Mouse (Mus musculus): ENCODE results near the gene Ftl1. TPM values are rescaled to one million over a fixed set of nuclear protein-coding genes. Genes with fewer than 3 reads are reported as not detected.
A peak's percentile ranks its signal among the peaks of the same experiment; 100 is the strongest.
"Not testable (repeated sequence)": the region's sequence is repeated elsewhere in the genome, so short reads cannot be mapped to it uniquely, and the experiment has no call there.

Ftl1 gene
- total RNA-seq (2015; ENCODE audit: low replicate concordance) = 2,156 and 2,353 TPM in 2 replicates
- total RNA-seq (2017; ENCODE audit: low replicate concordance) = 950 and 960 TPM in 2 replicates

GRCm38 (mm10) chr7:45459564-45460140 is at the start of gene Ftl1:
Ftl1 (minus strand) TSS chr7:45459884.
- peak; percentile 88 for ATAC-seq (replicated peaks; ENCODE audit: low FRiP score, poor library complexity, severe bottlenecking)

GRCm38 (mm10) chr7:45509181-45509882 is 49.6 kb upstream of the Ftl1 start:
- peak; percentile 60 for ATAC-seq (replicated peaks; ENCODE audit: low FRiP score, poor library complexity, severe bottlenecking)

- peak; percentile 82 for ATAC-seq (replicated peaks; ENCODE audit: low FRiP score, poor library complexity, severe bottlenecking)
Observed at GRCm38 (mm10) chr7:45508561-45508960, 48.9 kb upstream of the Ftl1 start.

- ATAC-seq (replicated peaks; ENCODE audit: low FRiP score, poor library complexity, severe bottlenecking) = no peak
Observed at GRCm38 (mm10) chr7:45507583-45507982, 47.9 kb upstream of the Ftl1 start.

- no peak for ATAC-seq (replicated peaks; ENCODE audit: low FRiP score, poor library complexity, severe bottlenecking)
Observed at GRCm38 (mm10) chr7:45498427-45498826, 38.7 kb upstream of the Ftl1 start.

GRCm38 (mm10) chr7:45494548-45494947 is 34.9 kb upstream of the Ftl1 start:
- no peak for ATAC-seq (replicated peaks; ENCODE audit: low FRiP score, poor library complexity, severe bottlenecking)

- no peak for ATAC-seq (replicated peaks; ENCODE audit: low FRiP score, poor library complexity, severe bottlenecking)
Observed at GRCm38 (mm10) chr7:45492951-45493350, 33.3 kb upstream of the Ftl1 start.

- ATAC-seq (replicated peaks; ENCODE audit: low FRiP score, poor library complexity, severe bottlenecking) = no peak
Observed at GRCm38 (mm10) chr7:45492225-45492844, 32.7 kb upstream of the Ftl1 start.

- no peak for ATAC-seq (replicated peaks; ENCODE audit: low FRiP score, poor library complexity, severe bottlenecking)
Observed at GRCm38 (mm10) chr7:45491264-45491663, 31.6 kb upstream of the Ftl1 start.

GRCm38 (mm10) chr7:45490822-45491221 is 31.1 kb upstream of the Ftl1 start:
- no peak for ATAC-seq (replicated peaks; ENCODE audit: low FRiP score, poor library complexity, severe bottlenecking)

GRCm38 (mm10) chr7:45489578-45489977 is 29.9 kb upstream of the Ftl1 start:
- no peak for ATAC-seq (replicated peaks; ENCODE audit: low FRiP score, poor library complexity, severe bottlenecking)

GRCm38 (mm10) chr7:45488293-45489204 is 28.9 kb upstream of the Ftl1 start, which contains the start of gene Dhdh:
Dhdh (minus strand) TSS chr7:45488805.
- ATAC-seq (replicated peaks; ENCODE audit: low FRiP score, poor library complexity, severe bottlenecking) = peak; percentile 72

GRCm38 (mm10) chr7:45487861-45488292 is 28.2 kb upstream of the Ftl1 start:
- ATAC-seq (replicated peaks; ENCODE audit: low FRiP score, poor library complexity, severe bottlenecking) = no peak

GRCm38 (mm10) chr7:45486761-45487415 is 27.2 kb upstream of the Ftl1 start, which contains the start of gene Gm45808:
Gm45808 (minus strand) TSS chr7:45486811.
- no peak for ATAC-seq (replicated peaks; ENCODE audit: low FRiP score, poor library complexity, severe bottlenecking)

GRCm38 (mm10) chr7:45486158-45486557 is 26.5 kb upstream of the Ftl1 start:
- no peak for ATAC-seq (replicated peaks; ENCODE audit: low FRiP score, poor library complexity, severe bottlenecking)

GRCm38 (mm10) chr7:45484985-45485384 is 25.3 kb upstream of the Ftl1 start:
- not testable (repeated sequence) for ATAC-seq (replicated peaks; ENCODE audit: low FRiP score, poor library complexity, severe bottlenecking)

GRCm38 (mm10) chr7:45482166-45482565 is 22.5 kb upstream of the Ftl1 start:
- no peak for ATAC-seq (replicated peaks; ENCODE audit: low FRiP score, poor library complexity, severe bottlenecking)

GRCm38 (mm10) chr7:45481374-45481927 is 21.8 kb upstream of the Ftl1 start, which contains the start of gene Tulp2:
Tulp2 (plus strand) TSS chr7:45481877.
- ATAC-seq (replicated peaks; ENCODE audit: low FRiP score, poor library complexity, severe bottlenecking) = peak; percentile 90

- not testable (repeated sequence) for ATAC-seq (replicated peaks; ENCODE audit: low FRiP score, poor library complexity, severe bottlenecking)
Observed at GRCm38 (mm10) chr7:45480310-45480709, 20.6 kb upstream of the Ftl1 start.
